Mouse (Mus musculus) intestine, postnatal 0 days (tissue): ENCODE results near the gene Mllt11. TPM values are rescaled to one million over a fixed set of nuclear protein-coding genes. Genes with fewer than 3 reads are reported as not detected.

Experiments
- ATAC-seq: fragments of 200-750 bp; cut with Nextera tagmentation; 2 replicates; pipeline ENCODE4 v1.8.0; 2017; ENCODE audit warnings: mild to moderate bottlenecking, moderate TSS enrichment, moderate library complexity
- H3K27ac ChIP-seq: fragments of 300-500 bp; sonication (generic); 2 replicates; pipeline ENCODE4 v1.5.1; 2014; ENCODE audit warnings: mild to moderate bottlenecking, low read depth, low read length, moderate library complexity
- H3K27me3 ChIP-seq: fragments of 300-500 bp; sonication (generic); replicated peaks from 2 replicates; pipeline ENCODE4 v1.6.1; 2014; ENCODE audit warnings: low read length, mixed read lengths; ENCODE audit not compliant: control insufficient read depth, insufficient read depth
- H3K36me3 ChIP-seq: fragments of 300-500 bp; sonication (generic); 2 replicates; pipeline ENCODE4 v1.6.1; 2014; ENCODE audit warnings: mild to moderate bottlenecking, moderate library complexity; ENCODE audit not compliant: control insufficient read depth, insufficient read depth
- H3K4me1 ChIP-seq: fragments of 300-500 bp; sonication (generic); replicated peaks from 2 replicates; pipeline ENCODE4 v1.6.1; 2014; ENCODE audit warnings: antibody characterized with exemption, low read length, mixed read lengths; ENCODE audit not compliant: control insufficient read depth, insufficient read depth
- H3K4me2 ChIP-seq: fragments of 300-500 bp; sonication (generic); replicated peaks from 2 replicates; pipeline ENCODE4 v1.6.1; 2014; ENCODE audit warnings: low read depth, mild to moderate bottlenecking, moderate library complexity
- H3K4me3 ChIP-seq: fragments of 300-500 bp; sonication (generic); 2 replicates; pipeline ENCODE4 v1.5.1; 2014; ENCODE audit warnings: low read depth, low read length
- H3K9ac ChIP-seq: fragments of 300-500 bp; sonication (generic); 2 replicates; pipeline ENCODE4 v1.6.1; 2014; ENCODE audit warnings: mild to moderate bottlenecking, low read depth, low read length
- H3K9me3 ChIP-seq: fragments of 300-500 bp; sonication (generic); 2 replicates; pipeline ENCODE4 v1.6.1; 2016; ENCODE audit warnings: mixed run types; ENCODE audit not compliant: control insufficient read depth
- CTCF ChIP-seq: sonication (generic); IDR thresholded peaks from 2 replicates; pipeline ENCODE4 v1.5.1; 2016; ENCODE audit warnings: low read depth, mild to moderate bottlenecking, control low read depth, antibody characterized with exemption, moderate library complexity
- WGBS: fragments of 180-500 bp; shearing (Covaris S2); extraction: QIAGEN DNeasy Blood & Tissue Kit; methylation state at CpG from one replicate; pipeline ENCODE4 v1.1.7; 2014; 5-methylcytosine and 5-hydroxymethylcytosine counted together
- polyA plus RNA-seq: library from polyadenylated mRNA; unstranded; fragments of >200 nt; fragmentation: Nextera tagmentation; extraction: Ambion mirVana; gene quantifications from 2 replicates; pipeline ENCODE4 v1.2.1, GENCODE M21; 2015

Mllt11 gene
- polyA plus RNA-seq, 1 experiment from 2014 or later: 10.1 TPM

DNA sequence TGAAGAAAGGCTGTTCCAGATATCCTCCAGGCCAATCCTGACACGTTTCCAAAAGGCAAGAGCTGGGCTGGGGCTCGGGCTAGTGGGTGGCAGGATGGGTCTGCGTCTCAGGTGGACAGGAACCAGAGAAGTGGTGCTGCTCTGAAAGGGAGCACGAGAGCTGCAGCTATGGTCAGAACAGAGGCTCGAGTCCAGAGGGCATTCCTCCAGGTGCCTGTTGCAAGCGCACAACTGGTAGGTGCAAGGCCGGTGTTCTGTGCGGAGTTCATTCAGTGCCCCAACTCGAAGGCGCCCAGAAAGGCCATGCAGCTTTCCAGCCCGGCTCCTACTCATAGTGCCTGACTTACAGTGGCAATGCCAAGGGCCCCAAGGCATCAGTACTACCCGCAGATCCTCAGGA, 8.0 kb upstream of the Mllt11 start:
- Histone ChIP-seq H3K27ac (no peak overlapping the region; the same call in 1 of the 2 replicates), H3K9me3 (no peaks in the 10 kb centered on the region), H3K4me3 (no peak overlapping the region), H3K4me1 (no peaks in the 10 kb centered on the region), H3K27me3 (no peaks in the 10 kb centered on the region), H3K4me2 (no peak overlapping the region), H3K36me3 (peaks cover 25% of the 10 kb centered on the region), H3K9ac (no peak overlapping the region)
- TF ChIP-seq CTCF: no peak
- ATAC-seq: no peak
- WGBS: 84% methylated on average over 12 of the region's 12 CpGs

DNA sequence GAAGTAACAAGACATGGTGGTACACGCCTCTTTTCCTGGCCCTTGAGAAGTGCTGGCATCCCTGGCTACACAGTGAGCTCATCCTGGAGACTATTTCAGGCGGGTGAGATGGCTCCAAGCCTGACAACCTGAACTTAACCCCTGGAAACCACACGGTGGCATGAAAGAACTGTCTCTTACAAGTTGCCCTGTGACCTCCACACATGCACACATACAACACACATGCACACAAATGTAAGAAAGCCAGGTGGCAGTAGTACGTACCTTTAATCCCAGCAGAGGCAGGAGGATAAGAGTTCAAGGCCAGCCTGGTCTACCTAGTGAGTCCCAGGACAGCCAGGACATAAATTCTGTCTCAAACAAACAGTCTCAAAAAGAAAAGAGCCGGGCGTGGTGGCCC, 7.1 kb upstream of the Mllt11 start:
- H3K27ac ChIP-seq: no peak overlapping the region
- no peaks in the 10 kb centered on the region for H3K27me3 ChIP-seq
- no peaks in the 10 kb centered on the region for H3K4me1 ChIP-seq
- WGBS: 80% methylated on average over 6 of the region's 6 CpGs
- no peaks in the 10 kb centered on the region for H3K9me3 ChIP-seq
- ATAC-seq: no peak
- H3K4me3 ChIP-seq: no peak overlapping the region
- no peak overlapping the region for H3K9ac ChIP-seq
- no peak overlapping the region for H3K4me2 ChIP-seq
- peak; percentile 27; the same call in 1 of the 2 replicates for TF ChIP-seq CTCF
- peaks cover 35% of the 10 kb centered on the region for H3K36me3 ChIP-seq

DNA sequence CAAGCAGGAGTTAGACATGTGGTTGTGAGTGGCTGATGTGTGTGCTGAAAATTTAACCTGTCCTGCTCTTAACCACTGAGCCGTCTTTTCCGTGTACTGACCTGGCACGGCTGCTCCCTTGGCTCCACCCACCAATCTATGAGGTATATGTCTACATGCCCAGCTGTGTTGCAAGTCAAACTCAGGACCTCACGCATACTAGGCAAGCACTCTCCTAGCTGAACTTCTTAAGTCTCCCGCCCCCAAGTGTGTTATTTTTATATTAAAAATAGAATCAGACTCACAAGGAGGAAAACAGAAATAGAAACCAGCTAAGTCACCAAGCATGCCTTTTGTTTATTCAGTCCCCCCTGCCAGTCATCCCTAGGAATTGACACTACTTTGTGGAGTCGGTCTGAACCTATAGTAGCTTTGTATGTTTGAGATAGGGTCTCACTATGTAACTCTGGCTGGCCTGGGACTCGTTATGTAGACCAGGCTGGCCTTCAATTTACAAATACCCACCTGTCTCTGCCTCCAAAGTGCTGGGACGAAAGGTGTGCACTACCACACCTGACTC, 5.6 kb upstream of the Mllt11 start:
- Histone ChIP-seq H3K9me3 (no peaks in the 10 kb centered on the region), H3K4me2 (no peak overlapping the region), H3K9ac (no peak overlapping the region), H3K27ac (no peak overlapping the region), H3K4me1 (no peaks in the 10 kb centered on the region), H3K36me3 (peaks cover 49% of the 10 kb centered on the region), H3K27me3 (no peaks in the 10 kb centered on the region), H3K4me3 (no peak overlapping the region)
- no peak for TF ChIP-seq CTCF
- 75% methylated on average over 8 of the region's 8 CpGs for WGBS
- ATAC-seq: no peak

DNA sequence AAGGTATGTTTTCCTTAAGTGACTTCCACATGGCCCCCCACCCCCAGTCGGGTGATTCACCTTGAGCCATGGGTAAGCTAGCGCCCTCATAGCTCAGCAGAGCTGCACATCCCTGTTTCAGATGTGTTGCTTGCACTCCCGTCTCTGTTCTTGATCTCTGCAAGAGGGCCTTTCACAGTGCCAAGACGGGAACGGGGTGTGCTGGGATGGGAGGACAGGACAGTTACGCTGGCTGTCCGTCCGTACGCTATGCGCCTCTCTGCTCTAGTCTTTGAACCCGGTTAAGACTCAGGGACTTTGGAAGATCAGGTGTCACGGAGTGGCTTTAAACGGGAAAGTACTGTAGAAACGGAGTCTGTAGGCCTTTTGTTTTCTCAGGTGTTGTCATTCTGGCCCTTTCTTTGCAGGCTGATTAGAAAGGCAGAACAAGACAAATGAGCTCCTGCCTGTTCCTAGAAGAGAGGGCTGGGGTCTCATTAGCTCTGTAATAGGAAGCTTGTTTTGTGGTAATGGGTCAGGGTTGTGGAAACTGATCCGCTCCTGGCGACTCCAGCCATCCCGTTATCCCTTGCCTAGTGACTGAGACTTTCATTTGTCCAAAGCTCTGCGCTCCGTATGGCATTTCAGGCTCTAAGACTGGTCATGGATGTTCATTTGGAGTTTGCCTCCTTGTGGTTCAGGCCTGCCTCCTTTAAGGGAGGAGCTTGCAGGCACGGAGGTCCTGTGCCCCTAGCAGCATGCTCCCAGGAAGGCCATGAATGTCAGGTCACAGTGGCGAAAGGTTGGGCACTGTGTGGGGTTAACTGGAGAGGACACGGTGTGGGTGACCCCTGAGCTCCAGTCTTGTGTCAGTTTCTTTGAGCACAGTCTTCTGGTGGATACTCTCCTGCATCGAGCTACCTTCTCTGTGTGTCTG, 3.7 kb upstream of the Mllt11 start:
- ATAC-seq: no peak
- 88% methylated on average over 23 of the region's 23 CpGs for whole genome bisulfite sequencing
- H3K9me3 ChIP-seq: no peaks in the 10 kb centered on the region
- H3K9ac ChIP-seq: no peak overlapping the region
- peaks cover 58% of the 10 kb centered on the region for H3K36me3 ChIP-seq
- no peaks in the 10 kb centered on the region for H3K27me3 ChIP-seq
- TF ChIP-seq CTCF: no peak
- H3K4me2 ChIP-seq: no peak overlapping the region
- H3K4me3 ChIP-seq: no peak overlapping the region
- H3K4me1 ChIP-seq: peaks cover 8% of the 10 kb centered on the region
- peak overlapping the region; percentile 28; the same call in 1 of the 2 replicates for H3K27ac ChIP-seq

DNA sequence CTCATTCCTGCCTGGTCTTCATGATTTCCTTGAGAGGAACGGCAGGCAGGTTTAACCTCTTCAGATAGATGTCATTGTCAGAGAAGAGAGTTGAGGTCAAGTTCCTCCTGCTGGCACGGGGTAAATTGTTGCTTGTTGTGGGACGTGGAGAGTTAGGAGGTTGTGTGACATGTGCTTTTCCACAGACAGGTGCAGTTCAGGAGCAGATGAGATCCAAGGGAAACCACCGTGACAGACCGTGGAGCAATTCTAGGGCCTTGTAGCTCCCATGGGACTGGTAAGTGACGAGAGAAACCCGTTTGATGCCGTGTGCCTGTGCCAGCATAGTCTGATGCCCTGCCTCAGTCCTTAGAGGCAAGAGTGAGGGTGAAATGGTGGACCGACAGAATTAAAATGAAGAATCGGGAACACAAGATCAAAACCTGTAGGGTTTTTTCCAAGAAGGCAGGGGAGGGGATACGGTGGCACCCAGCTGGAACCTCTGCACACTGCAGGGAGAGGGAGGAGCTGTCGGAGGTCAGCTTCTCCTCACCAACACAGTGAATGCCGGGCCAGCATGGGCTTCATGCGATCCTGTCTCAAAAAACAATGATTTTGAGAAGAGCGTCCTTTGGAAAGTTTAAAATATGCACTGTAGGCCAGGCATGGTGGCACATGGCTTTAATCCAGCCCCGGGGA, 1.5 kb upstream of the Mllt11 start:
- peak overlapping the region; percentile 50 for H3K27ac ChIP-seq
- no peaks in the 10 kb centered on the region for H3K27me3 ChIP-seq
- H3K4me1 ChIP-seq: peaks cover 9% of the 10 kb centered on the region
- H3K36me3 ChIP-seq: peaks cover 58% of the 10 kb centered on the region
- no peaks in the 10 kb centered on the region for H3K9me3 ChIP-seq
- H3K4me3 ChIP-seq: no peak overlapping the region
- ATAC-seq: no peak
- TF ChIP-seq CTCF: no peak
- 86% methylated on average over 16 of the region's 16 CpGs for WGBS
- no peak overlapping the region for H3K9ac ChIP-seq
- no peak overlapping the region for H3K4me2 ChIP-seq

DNA sequence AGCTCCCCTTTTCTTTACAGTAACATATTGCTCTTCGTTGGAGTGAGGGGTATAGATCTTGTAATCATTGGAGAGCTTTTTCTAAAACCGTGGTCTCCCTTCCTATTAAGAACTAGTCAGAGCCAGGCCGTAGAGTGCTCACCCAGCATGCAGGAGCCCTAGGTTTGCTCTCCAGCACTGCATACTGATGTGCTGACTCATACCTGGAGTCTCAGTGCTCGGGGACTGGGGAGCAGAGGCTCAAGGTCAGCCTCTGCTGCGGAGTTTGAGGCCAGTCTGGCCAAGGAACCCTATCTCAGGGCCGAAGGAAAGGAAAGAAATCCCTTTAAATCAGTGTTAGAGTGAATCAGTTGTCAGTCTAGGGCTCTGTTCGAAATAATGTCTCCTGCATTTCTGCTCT, 800 bp upstream of the Mllt11 start:
- Histone ChIP-seq H3K27ac (peak overlapping the region; percentile 50; the same call in 1 of the 2 replicates), H3K9me3 (no peaks in the 10 kb centered on the region), H3K9ac (no peak overlapping the region), H3K27me3 (no peaks in the 10 kb centered on the region), H3K4me2 (no peak overlapping the region), H3K4me3 (no peak overlapping the region), H3K36me3 (peaks cover 58% of the 10 kb centered on the region), H3K4me1 (peaks cover 9% of the 10 kb centered on the region)
- no peak for ATAC-seq
- TF ChIP-seq CTCF: no peak
- 54% methylated on average over 7 of the region's 7 CpGs for WGBS
